Mouse (Mus musculus) induced T-regulatory cell, adult 2 months (primary cell): ENCODE data around the gene Olfr958.

Experiments
- DNase-seq: peaks from one replicate; pipeline ENCODE4 v3.0.0-alpha.2; 2012; ENCODE audit warnings: low read depth

Olfr958 gene

GRCm38 (mm10) chr9:39553946-39554345 is at the start of gene Olfr958:
Olfr958 (minus strand) TSS chr9:39554054.
- no peak for DNase-seq

GRCm38 (mm10) chr9:39603333-39603845 is 49.5 kb upstream of the Olfr958 start:
- no peak for DNase-seq

GRCm38 (mm10) chr9:39602536-39603332 is 48.9 kb upstream of the Olfr958 start:
- DNase-seq, result no peak

DNA sequence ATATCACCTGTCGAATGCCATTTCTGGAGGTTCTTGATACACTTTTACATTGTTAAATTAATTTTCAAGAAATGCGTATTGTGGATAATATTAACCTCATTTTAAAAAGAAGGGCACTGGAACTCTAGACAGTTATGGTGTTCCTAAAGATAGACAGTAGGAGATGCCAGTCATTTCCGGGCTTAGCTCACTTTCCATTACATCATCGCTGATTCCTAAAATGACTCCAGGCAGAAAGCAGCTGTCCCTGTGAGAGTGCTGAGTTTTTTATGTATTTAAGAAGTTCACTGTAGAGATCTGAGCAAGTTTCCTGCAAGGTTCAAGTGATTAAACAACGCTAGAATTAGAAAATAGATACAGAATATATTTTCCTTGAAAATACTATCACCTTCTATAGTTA is 23.2 kb upstream of the Olfr958 start:
- DNase-seq, result no peak

GRCm38 (mm10) chr9:39575469-39575868 is 21.6 kb upstream of the Olfr958 start, which contains the start of gene Olfr959:
Olfr959 (minus strand) TSS chr9:39575569.
- DNase-seq, result no peak

GRCm38 (mm10) chr9:39558349-39558647 is 4.4 kb upstream of the Olfr958 start:
- no peak for DNase-seq

GRCm38 (mm10) chr9:39557529-39558348 is 3.9 kb upstream of the Olfr958 start:
- DNase-seq, result no peak

- DNase-seq, result no peak
These were observed 3.0 kb downstream of the Olfr958 start for GRCm38 (mm10) chr9:39550806-39551205.

DNA sequence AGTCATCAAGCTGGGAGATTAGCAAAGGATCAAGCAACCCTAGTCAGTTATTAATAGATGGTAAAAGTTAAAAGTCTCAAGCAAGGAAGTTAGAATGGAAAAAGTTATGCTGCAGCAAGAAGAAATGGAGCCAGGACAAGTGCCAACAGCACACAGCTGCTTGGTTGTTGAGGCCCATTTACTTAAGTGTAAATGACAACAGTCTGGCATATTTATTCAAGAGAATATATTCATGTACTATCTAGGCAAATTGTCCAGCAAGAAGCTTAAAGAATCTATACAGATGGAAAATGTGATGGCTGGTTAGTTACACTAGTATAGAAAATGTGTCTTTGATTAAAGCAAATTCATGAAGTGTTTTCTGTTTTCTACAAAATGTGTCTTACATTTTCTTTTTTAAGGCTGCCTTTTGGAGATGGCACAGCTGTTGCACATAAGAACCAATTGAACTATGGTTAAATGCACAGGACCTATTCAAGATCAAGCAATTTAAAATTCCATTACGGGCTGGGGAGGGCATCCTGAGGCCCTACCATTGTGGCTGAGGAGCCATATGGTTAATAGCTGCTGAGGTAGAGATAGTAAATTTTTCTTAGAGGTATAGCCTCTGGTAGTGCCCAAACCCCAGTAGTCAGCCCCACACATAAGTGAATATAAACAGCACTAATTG is 30.1 kb downstream of the Olfr958 start:
- DNase-seq, result no peak

DNA sequence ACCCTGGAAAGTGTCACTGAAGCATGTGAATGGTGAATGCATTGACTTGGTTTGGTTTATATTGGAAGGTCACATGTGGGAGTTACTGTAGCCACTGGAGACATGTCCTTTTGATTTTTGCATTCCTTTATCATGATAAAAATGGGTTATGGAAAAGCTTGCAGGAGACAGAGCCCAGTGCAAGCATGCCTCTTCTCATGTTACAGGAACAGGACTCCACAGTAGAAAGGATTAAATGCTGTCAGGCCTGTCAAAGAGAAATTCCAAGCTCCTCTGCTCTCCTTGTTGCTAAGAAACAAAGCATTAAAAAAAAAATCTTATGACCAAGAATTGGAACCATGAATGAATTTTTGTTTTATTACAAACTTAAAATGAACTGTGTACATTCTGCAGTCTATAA is 35.3 kb downstream of the Olfr958 start:
- DNase-seq, result no peak

DNA sequence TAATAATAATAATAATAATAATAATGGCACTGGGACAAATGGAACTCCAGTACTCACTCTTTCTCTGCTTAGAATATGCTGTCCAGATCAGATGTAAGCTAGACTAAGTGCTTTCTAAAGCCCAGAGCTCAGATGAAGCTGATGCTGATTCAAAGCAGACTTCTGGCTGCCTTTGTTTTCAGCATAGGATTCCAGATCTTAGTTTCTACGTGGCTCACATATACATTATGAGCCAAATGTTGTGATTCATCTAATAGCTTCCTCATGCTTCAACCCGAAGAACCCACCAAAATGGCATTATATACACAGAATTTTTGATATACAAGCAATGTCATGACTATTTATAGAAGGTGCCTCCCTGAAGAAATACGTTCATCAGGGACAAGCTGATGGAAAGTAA is 38.3 kb downstream of the Olfr958 start, which contains the start of gene Olfr957:
Gene Olfr957 (minus strand): TSS at position 279 of the 400 bp plus-strand sequence.
- DNase-seq, result no peak

GRCm38 (mm10) chr9:39509412-39509811 is 44.4 kb downstream of the Olfr958 start:
- no peak for DNase-seq

DNA sequence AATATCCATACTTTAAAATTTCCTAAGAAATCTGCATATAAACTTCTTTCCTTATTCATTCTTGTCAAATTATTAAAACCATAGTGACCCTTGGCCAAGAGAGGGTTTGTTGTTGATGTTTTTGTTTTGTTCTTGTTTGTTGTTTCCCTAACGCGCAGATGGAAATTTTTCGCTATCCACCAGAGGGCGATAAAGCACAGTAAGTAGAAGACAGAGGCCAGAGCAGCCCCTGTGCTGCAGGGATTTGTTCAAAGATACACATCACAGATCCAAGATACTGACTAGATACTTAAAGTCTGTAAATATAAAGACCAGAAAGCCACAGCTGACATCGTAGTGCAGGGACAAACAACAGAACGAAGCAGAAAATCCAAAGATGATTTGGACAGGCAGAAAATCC is 44.9 kb downstream of the Olfr958 start:
- DNase-seq, result peak; percentile 1
